Mouse (Mus musculus) MEL (cell line): ENCODE results near the gene Cep78.

Source experiments
- CTCF ChIP-seq, 3 experiments: IDR thresholded peaks in 2 of 3; conservative IDR thresholded peaks in 1 of 3; 2 replicates each; pipeline ENCODE4 v1.5.1; 2011 to 2012; ENCODE audit warnings: low read length in 3 of 3, low read depth in 2 of 3, mild to moderate bottlenecking in 2 of 3, improper control_type of control experiment in 1 of 3, inconsistent platforms in 1 of 3, mixed read lengths in 1 of 3, moderate library complexity in 1 of 3; ENCODE audit not compliant: control insufficient read depth in 1 of 3, insufficient read depth in 1 of 3, poor library complexity in 1 of 3, severe bottlenecking in 1 of 3
- E2F4 ChIP-seq: IDR thresholded peaks from 2 replicates; pipeline ENCODE4 v1.6.1; 2011; ENCODE audit warnings: low read depth, low read length, improper control_type of control experiment, borderline replicate concordance
- EP300 ChIP-seq, 2 experiments: IDR thresholded peaks; 2 replicates each; pipeline ENCODE4 v1.6.1; 2011; ENCODE audit warnings: improper control_type of control experiment in 2 of 2, low read length in 2 of 2, low read depth in 1 of 2, mild to moderate bottlenecking in 1 of 2
- KAT2A ChIP-seq: conservative IDR thresholded peaks from 2 replicates; pipeline ENCODE4 v1.6.1; 2012; ENCODE audit warnings: low read depth, low read length, improper control_type of control experiment, inconsistent platforms
- MAFK ChIP-seq: IDR thresholded peaks from 2 replicates; pipeline ENCODE4 v1.6.1; 2011; ENCODE audit warnings: low read depth, mild to moderate bottlenecking, low read length, improper control_type of control experiment, borderline replicate concordance
- MAX ChIP-seq: IDR thresholded peaks from 2 replicates; pipeline ENCODE4 v1.6.1; 2011; ENCODE audit warnings: low read length, improper control_type of control experiment
- MXI1 ChIP-seq: IDR thresholded peaks from 2 replicates; pipeline ENCODE4 v1.6.1; 2011; ENCODE audit warnings: mild to moderate bottlenecking, low read depth, low read length, improper control_type of control experiment
- NRF1 ChIP-seq: IDR thresholded peaks from 2 replicates; pipeline ENCODE4 v1.6.1; 2014; ENCODE audit warnings: low read depth, mild to moderate bottlenecking, inconsistent platforms, low read length, improper control_type of control experiment, moderate library complexity; ENCODE audit not compliant: poor library complexity, insufficient read depth, severe bottlenecking
- SIN3A ChIP-seq: IDR thresholded peaks from 2 replicates; pipeline ENCODE4 v1.6.1; 2012; ENCODE audit warnings: low read length, improper control_type of control experiment, inconsistent platforms
- TAL1 ChIP-seq: IDR thresholded peaks from 2 replicates; pipeline ENCODE4 v1.6.1; 2012; ENCODE audit warnings: mild to moderate bottlenecking, inconsistent platforms, low read length, moderate library complexity, mixed read lengths
- UBTF ChIP-seq: IDR thresholded peaks from 2 replicates; pipeline ENCODE4 v1.6.1; 2012; ENCODE audit warnings: low read depth, mild to moderate bottlenecking, inconsistent platforms, low read length, improper control_type of control experiment, moderate library complexity, borderline replicate concordance; ENCODE audit not compliant: insufficient read depth
- USF1 ChIP-seq: IDR thresholded peaks from 2 replicates; pipeline ENCODE4 v1.6.1; 2014; ENCODE audit warnings: low read depth, mild to moderate bottlenecking, inconsistent platforms, low read length, improper control_type of control experiment, moderate library complexity

- TF ChIP-seq USF1 (no peak), E2F4 (no peak), TAL1 (no peak), CTCF (IDR thresholded peaks at IDR 0.05 in 2 of 3, conservative IDR thresholded peaks at IDR 0.05 in 1 of 3; ENCODE audit: control insufficient read depth in 1 of 3, insufficient read depth in 1 of 3, low read depth in 2 of 3, low read length in 3 of 3, poor library complexity in 1 of 3, severe bottlenecking in 1 of 3) (no peak), KAT2A (no peak), MXI1 (no peak), MAFK (no peak), SIN3A (no peak), MAX (no peak), UBTF (no peak), NRF1 (no peak), EP300 (IDR thresholded peaks at IDR 0.05; ENCODE audit: low read depth in 1 of 2, low read length in 2 of 2) (no peak)
Observed at GRCm38 (mm10) chr19:16028746-16029252, 44.0 kb upstream of the Cep78 start.
